Mouse (Mus musculus) bone marrow, adult 2 months (tissue): ENCODE results near the gene Sh3pxd2a.

Source experiments
- CTCF ChIP-seq: fragments of 200-500 bp; IDR thresholded peaks from 2 replicates; pipeline ENCODE4 v1.5.1; 2011; ENCODE audit warnings: low read length, control low read depth; ENCODE audit not compliant: control insufficient read depth, insufficient read depth
- POLR2A ChIP-seq: fragments of 200-500 bp; IDR thresholded peaks from 2 replicates; pipeline ENCODE4 v1.6.1; 2011; ENCODE audit warnings: low read depth, mild to moderate bottlenecking, control low read depth, low read length, borderline replicate concordance; ENCODE audit not compliant: control insufficient read depth

GRCm38 (mm10) chr19:47245512-47245911 is 218.7 kb downstream of the Sh3pxd2a start:
- no peak for TF ChIP-seq CTCF
- TF ChIP-seq POLR2A = no peak
